Mouse (Mus musculus) liver, adult 2 months (tissue): ENCODE data around the gene Ddx39.

Experiments
- CTCF ChIP-seq: fragments of 200-500 bp; IDR thresholded peaks from 2 replicates; pipeline ENCODE4 v1.5.1; 2011; ENCODE audit warnings: low read depth, low read length, control low read depth
- POLR2A ChIP-seq: fragments of 200-500 bp; IDR thresholded peaks from 2 replicates; pipeline ENCODE4 v1.6.1; 2011; ENCODE audit warnings: low read length, control low read depth; ENCODE audit not compliant: insufficient read depth; ENCODE audit errors: extremely low read depth

GRCm38 (mm10) chr8:83716563-83716962 lies 1.6 kb downstream of the Ddx39 start:
- TF ChIP-seq CTCF (no peak), POLR2A (no peak)
